Mouse (Mus musculus): ENCODE results near the gene Hyal1. TPM values are rescaled to one million over a fixed set of nuclear protein-coding genes. Genes with fewer than 3 reads are reported as not detected.

Gene Hyal1
- polyA plus RNA-seq, 1 experiment from 2014 or later = 12.1 TPM

DNA sequence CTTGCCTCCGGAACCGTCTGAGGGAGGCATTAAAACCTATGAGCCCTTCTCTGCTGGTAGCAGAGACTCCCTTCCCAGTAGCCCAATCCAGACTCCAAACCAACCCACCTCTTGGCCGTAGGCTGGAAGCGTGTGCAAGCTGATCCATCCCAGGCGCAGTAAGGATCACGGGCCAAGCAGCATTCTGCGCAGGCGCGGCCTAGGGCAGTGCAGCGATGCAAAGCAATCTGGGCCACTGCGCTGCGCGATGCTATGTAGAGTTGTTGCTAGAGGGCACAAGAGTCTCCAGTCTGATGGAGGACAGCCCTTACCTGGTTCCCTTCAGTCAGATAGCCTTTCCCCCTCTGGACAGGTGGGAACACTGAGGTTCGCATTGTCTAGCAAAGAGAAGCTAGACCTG, 23.1 kb downstream of the Hyal1 start:
- H3K4me2 ChIP-seq (replicated peaks; ENCODE audit: low read depth, low read length) = no peak overlapping the region
- no peak overlapping the region for H3K27ac ChIP-seq (ENCODE audit: low read length)
- 65% methylated on average over 14 of the region's 14 CpGs for WGBS
- H3K9ac ChIP-seq (replicated peaks; ENCODE audit: low read depth, low read length) = no peak overlapping the region
- 0 out of 2 replicates have a peak, but pooled peaks cover 8% of the 10 kb centered on the region for H3K4me1 ChIP-seq (ENCODE audit: control insufficient read depth, insufficient read depth, low read length)
- no peaks in the 10 kb centered on the region for H3K27me3 ChIP-seq (ENCODE audit: control insufficient read depth, insufficient read depth, low read length)
- no peak for ATAC-seq (ENCODE audit: insufficient number of reproducible peaks, insufficient read depth, low FRiP score, low read depth)
- H3K36me3 ChIP-seq (ENCODE audit: control insufficient read depth, insufficient read depth, low read length) = 0 out of 2 replicates have a peak, but pooled peaks cover 3% of the 10 kb centered on the region
- no peak overlapping the region for H3K4me3 ChIP-seq (ENCODE audit: low read depth, low read length)
- H3K9me3 ChIP-seq (ENCODE audit: control insufficient read depth, low read depth, low read length) = no peaks in the 10 kb centered on the region

DNA sequence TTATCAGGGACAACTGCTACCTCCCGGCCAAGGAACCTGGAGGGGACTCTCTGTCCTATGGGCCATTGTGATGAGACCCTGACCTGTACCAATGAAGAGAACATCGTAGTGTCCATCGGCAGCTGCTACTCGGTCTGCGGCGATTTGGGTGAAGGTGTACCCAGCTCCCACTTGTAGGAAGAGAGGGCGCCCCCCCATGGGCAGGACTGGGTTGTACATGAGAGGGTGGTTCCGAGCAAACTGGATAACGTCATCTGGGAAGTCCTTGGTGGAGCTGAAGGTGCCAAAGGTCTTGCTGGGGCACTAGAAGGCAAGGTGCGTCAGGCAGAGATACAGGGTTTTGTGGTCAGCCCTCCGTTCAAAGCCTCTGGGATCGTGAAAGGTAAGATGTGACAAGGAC, 24.0 kb downstream of the Hyal1 start:
- H3K27ac ChIP-seq (ENCODE audit: low read length) = no peak overlapping the region
- 77% methylated on average over 12 of the region's 12 CpGs for WGBS
- H3K4me2 ChIP-seq (replicated peaks; ENCODE audit: low read depth, low read length) = no peak overlapping the region
- H3K9me3 ChIP-seq (ENCODE audit: control insufficient read depth, low read depth, low read length) = no peaks in the 10 kb centered on the region
- H3K9ac ChIP-seq (replicated peaks; ENCODE audit: low read depth, low read length) = no peak overlapping the region
- H3K27me3 ChIP-seq (ENCODE audit: control insufficient read depth, insufficient read depth, low read length) = no peaks in the 10 kb centered on the region
- 0 out of 2 replicates have a peak, but pooled peaks cover 3% of the 10 kb centered on the region for H3K36me3 ChIP-seq (ENCODE audit: control insufficient read depth, insufficient read depth, low read length)
- H3K4me3 ChIP-seq (ENCODE audit: low read depth, low read length) = no peak overlapping the region
- no peak for ATAC-seq (ENCODE audit: insufficient number of reproducible peaks, insufficient read depth, low FRiP score, low read depth)
- 0 out of 2 replicates have a peak, but pooled peaks cover 8% of the 10 kb centered on the region for H3K4me1 ChIP-seq (ENCODE audit: control insufficient read depth, insufficient read depth, low read length)

DNA sequence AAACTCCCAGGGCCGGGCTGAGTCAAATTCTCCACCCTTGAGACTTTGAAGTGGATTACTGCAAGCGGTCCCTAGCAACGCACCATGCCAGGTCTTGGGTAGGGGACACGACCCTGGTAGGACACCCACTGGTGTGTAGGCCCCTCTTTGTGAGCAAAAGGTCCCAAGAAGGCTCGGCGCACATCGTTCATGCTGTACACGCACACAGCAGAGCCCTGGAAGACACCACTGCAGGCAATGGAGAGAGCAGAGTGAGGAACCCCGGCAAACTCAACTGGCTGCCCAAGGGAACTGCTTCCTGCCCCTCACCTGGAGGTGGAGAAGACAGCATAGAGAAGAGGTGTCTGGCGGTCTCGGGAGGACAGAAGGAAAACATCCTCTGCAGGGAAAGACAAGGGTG, 24.5 kb downstream of the Hyal1 start:
- Histone ChIP-seq H3K27ac (ENCODE audit: low read length) (no peak overlapping the region), H3K9ac (replicated peaks; ENCODE audit: low read depth, low read length) (no peak overlapping the region), H3K4me2 (replicated peaks; ENCODE audit: low read depth, low read length) (no peak overlapping the region), H3K4me3 (ENCODE audit: low read depth, low read length) (no peak overlapping the region), H3K4me1 (ENCODE audit: control insufficient read depth, insufficient read depth, low read length) (peaks cover 9% of the 10 kb centered on the region; the same call in 1 of the 2 replicates), H3K36me3 (ENCODE audit: control insufficient read depth, insufficient read depth, low read length) (no peaks in the 10 kb centered on the region), H3K9me3 (ENCODE audit: control insufficient read depth, low read depth, low read length) (no peaks in the 10 kb centered on the region), H3K27me3 (ENCODE audit: control insufficient read depth, insufficient read depth, low read length) (no peaks in the 10 kb centered on the region)
- ATAC-seq (ENCODE audit: insufficient number of reproducible peaks, insufficient read depth, low FRiP score, low read depth) = no peak
- 85% methylated on average over 11 of the region's 11 CpGs for WGBS

DNA sequence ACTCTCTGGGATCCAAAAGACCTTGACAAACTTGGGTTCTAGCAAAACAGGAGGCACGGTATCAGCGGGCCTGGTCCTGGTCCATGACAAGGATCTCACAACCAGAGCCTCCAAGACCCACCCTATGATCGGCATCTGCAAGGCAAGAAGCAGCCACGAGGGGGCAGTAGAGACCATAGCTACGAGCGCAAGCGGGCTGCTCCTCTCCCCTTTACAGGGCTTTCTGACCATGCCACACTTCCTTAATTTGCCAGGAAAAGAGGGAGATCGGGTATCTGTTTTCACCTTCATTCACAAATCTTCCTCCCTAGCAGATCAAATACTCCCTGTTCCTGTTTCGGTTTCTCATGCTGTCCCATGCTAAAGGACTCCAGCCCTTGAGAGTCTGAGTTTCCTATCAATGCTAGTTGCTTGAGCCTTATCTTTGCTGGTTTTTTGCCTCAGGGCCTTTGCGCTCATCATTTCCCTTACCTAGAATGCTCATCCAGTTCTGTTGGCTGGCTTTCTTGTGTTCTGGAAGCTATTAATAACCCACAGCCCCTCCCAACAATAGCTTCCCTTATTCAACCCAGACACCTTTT, 25.4 kb downstream of the Hyal1 start:
- no peak overlapping the region for H3K27ac ChIP-seq (ENCODE audit: low read length)
- H3K4me3 ChIP-seq (ENCODE audit: low read depth, low read length) = no peak overlapping the region
- WGBS = 11% methylated on average over 10 of the region's 10 CpGs
- no peaks in the 10 kb centered on the region for H3K27me3 ChIP-seq (ENCODE audit: control insufficient read depth, insufficient read depth, low read length)
- H3K9ac ChIP-seq (replicated peaks; ENCODE audit: low read depth, low read length) = no peak overlapping the region; the same call in 1 of the 2 replicates
- no peaks in the 10 kb centered on the region for H3K36me3 ChIP-seq (ENCODE audit: control insufficient read depth, insufficient read depth, low read length)
- peaks cover 17% of the 10 kb centered on the region; the same call in 1 of the 2 replicates for H3K4me1 ChIP-seq (ENCODE audit: control insufficient read depth, insufficient read depth, low read length)
- no peak overlapping the region for H3K4me2 ChIP-seq (replicated peaks; ENCODE audit: low read depth, low read length)
- H3K9me3 ChIP-seq (ENCODE audit: control insufficient read depth, low read depth, low read length) = no peaks in the 10 kb centered on the region
- no peak for ATAC-seq (ENCODE audit: insufficient number of reproducible peaks, insufficient read depth, low FRiP score, low read depth)

DNA sequence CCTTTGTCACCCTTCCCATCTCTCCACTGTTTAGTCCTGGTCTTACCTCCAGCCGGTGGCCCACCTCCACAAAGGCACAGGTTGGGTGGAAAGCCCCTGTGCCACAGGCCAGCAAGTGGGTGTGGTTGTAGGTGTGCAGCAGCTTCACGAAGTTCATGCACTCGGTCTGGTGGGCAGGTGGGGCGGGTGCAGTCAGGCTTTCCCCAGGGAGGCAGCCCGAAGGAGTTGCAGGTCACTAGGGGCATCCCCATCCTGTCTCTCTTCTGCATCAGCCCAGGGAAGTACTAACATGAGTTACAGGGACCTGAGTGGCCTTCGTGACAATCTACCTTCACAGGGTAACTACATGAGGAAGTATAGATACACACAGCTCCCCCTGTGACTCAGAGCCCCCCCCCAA, 26.5 kb downstream of the Hyal1 start:
- H3K9me3 ChIP-seq (ENCODE audit: control insufficient read depth, low read depth, low read length) = no peaks in the 10 kb centered on the region
- 68% methylated on average over 6 of the region's 6 CpGs for WGBS
- no peak overlapping the region for H3K27ac ChIP-seq (ENCODE audit: low read length)
- no peak for ATAC-seq (ENCODE audit: insufficient number of reproducible peaks, insufficient read depth, low FRiP score, low read depth)
- H3K9ac ChIP-seq (replicated peaks; ENCODE audit: low read depth, low read length) = no peak overlapping the region
- no peaks in the 10 kb centered on the region for H3K36me3 ChIP-seq (ENCODE audit: control insufficient read depth, insufficient read depth, low read length)
- peaks cover 22% of the 10 kb centered on the region; the same call in 1 of the 2 replicates for H3K4me1 ChIP-seq (ENCODE audit: control insufficient read depth, insufficient read depth, low read length)
- H3K27me3 ChIP-seq (ENCODE audit: control insufficient read depth, insufficient read depth, low read length) = no peaks in the 10 kb centered on the region
- no peak overlapping the region for H3K4me2 ChIP-seq (replicated peaks; ENCODE audit: low read depth, low read length)
- H3K4me3 ChIP-seq (ENCODE audit: low read depth, low read length) = no peak overlapping the region

DNA sequence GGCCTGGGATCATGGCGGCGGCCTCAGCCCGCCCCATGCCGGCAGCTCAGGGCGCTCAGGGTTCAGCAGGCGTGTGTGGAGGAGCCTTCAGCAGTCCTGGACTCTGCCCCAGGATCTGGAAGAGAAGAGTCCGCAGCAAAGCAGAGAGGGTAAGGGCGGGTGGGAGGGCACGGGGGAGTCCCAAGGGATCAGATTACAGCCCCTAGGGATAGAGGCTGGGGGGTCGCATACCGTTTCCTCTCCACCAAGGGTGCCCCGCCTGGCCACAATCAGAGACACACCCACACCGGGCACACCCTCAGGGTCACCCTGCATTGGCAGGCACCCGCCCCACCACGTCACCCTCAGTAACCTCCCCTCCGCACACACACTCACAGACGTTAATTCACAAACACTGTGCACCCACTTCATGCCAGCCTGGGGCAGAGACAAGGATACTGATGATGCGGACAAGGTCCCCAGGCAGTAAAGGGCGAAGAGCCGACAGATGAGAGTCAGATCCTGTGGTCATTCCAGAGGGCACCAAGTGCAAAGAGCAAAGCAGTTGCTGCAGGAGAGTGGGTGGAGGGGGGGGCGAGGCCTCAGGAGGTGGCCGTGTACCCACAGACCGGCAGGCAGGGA, 28.4 kb downstream of the Hyal1 start:
- Histone ChIP-seq H3K4me2 (replicated peaks; ENCODE audit: low read depth, low read length) (peak overlapping the region; percentile 37), H3K27me3 (ENCODE audit: control insufficient read depth, insufficient read depth, low read length) (no peaks in the 10 kb centered on the region), H3K9ac (replicated peaks; ENCODE audit: low read depth, low read length) (no peak overlapping the region), H3K36me3 (ENCODE audit: control insufficient read depth, insufficient read depth, low read length) (no peaks in the 10 kb centered on the region), H3K27ac (ENCODE audit: low read length) (peak overlapping the region; percentile 64), H3K4me3 (ENCODE audit: low read depth, low read length) (peak overlapping the region; percentile 20), H3K9me3 (ENCODE audit: control insufficient read depth, low read depth, low read length) (no peaks in the 10 kb centered on the region), H3K4me1 (ENCODE audit: control insufficient read depth, insufficient read depth, low read length) (peaks cover 31% of the 10 kb centered on the region; the same call in 1 of the 2 replicates)
- 31% methylated on average over 23 of the region's 23 CpGs for WGBS
- peak; percentile 54 for ATAC-seq (ENCODE audit: insufficient number of reproducible peaks, insufficient read depth, low FRiP score, low read depth)

DNA sequence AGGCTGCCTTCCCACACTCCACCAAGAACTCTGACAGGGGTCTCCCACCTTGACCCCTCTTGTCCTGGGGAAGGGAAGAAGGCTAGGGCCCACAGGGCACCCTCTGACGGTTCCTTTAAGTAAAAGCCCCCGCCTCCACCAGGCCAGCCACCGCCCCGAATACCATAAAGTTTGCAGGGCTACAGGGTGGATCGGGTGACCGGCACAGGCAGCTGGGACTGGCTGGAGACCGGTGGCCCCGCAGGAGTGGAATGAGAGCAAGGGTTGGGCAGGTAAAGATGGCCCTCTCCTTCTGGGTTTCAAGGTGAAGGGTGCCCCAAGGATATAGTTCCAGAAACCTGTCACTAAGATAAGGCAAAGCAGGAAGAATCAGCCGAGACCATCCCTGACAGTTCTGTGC, 29.9 kb downstream of the Hyal1 start:
- peaks cover 36% of the 10 kb centered on the region; the same call in 1 of the 2 replicates for H3K4me1 ChIP-seq (ENCODE audit: control insufficient read depth, insufficient read depth, low read length)
- WGBS = 12% methylated on average over 9 of the region's 9 CpGs
- peak overlapping the region; percentile 56; the same call in 1 of the 2 replicates for H3K27ac ChIP-seq (ENCODE audit: low read length)
- H3K4me3 ChIP-seq (ENCODE audit: low read depth, low read length) = no peak overlapping the region
- no peak for ATAC-seq (ENCODE audit: insufficient number of reproducible peaks, insufficient read depth, low FRiP score, low read depth)
- H3K9me3 ChIP-seq (ENCODE audit: control insufficient read depth, low read depth, low read length) = no peaks in the 10 kb centered on the region
- no peaks in the 10 kb centered on the region for H3K27me3 ChIP-seq (ENCODE audit: control insufficient read depth, insufficient read depth, low read length)
- no peaks in the 10 kb centered on the region for H3K36me3 ChIP-seq (ENCODE audit: control insufficient read depth, insufficient read depth, low read length)
- peak overlapping the region; percentile 22; the same call in 1 of the 2 replicates for H3K4me2 ChIP-seq (replicated peaks; ENCODE audit: low read depth, low read length)
- H3K9ac ChIP-seq (replicated peaks; ENCODE audit: low read depth, low read length) = no peak overlapping the region

DNA sequence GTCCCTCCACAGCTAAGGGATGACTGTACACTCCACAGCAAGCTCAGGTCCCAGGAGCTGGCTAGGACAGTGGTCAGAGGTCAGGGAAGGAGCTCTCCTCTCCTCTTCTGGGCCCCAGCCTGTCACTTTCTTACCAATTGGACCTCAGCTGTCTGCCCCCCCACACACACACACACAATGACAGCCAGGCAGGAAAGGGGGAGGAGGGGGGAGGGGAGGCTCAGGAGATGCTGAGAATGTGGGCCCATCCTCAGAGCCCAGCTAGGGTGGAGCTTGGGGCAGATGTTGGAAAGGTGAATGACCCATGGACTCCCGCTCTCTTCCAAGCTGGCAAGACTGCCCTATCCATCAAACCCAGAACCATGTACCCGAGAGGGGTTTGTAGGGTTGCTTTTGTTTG, 30.3 kb downstream of the Hyal1 start:
- no peak overlapping the region for H3K4me3 ChIP-seq (ENCODE audit: low read depth, low read length)
- no peaks in the 10 kb centered on the region for H3K9me3 ChIP-seq (ENCODE audit: control insufficient read depth, low read depth, low read length)
- no peak overlapping the region for H3K9ac ChIP-seq (replicated peaks; ENCODE audit: low read depth, low read length)
- H3K36me3 ChIP-seq (ENCODE audit: control insufficient read depth, insufficient read depth, low read length) = no peaks in the 10 kb centered on the region
- H3K4me2 ChIP-seq (replicated peaks; ENCODE audit: low read depth, low read length) = peak overlapping the region; percentile 22; the same call in 1 of the 2 replicates
- H3K27ac ChIP-seq (ENCODE audit: low read length) = no peak overlapping the region
- 55% methylated on average over 2 of the region's 2 CpGs for WGBS
- peaks cover 38% of the 10 kb centered on the region; the same call in 1 of the 2 replicates for H3K4me1 ChIP-seq (ENCODE audit: control insufficient read depth, insufficient read depth, low read length)
- H3K27me3 ChIP-seq (ENCODE audit: control insufficient read depth, insufficient read depth, low read length) = no peaks in the 10 kb centered on the region
- ATAC-seq (ENCODE audit: insufficient number of reproducible peaks, insufficient read depth, low FRiP score, low read depth) = no peak
